Mouse (Mus musculus) lung, postnatal 14 days (tissue): ENCODE results near the gene Ebf1.

Source experiments
- DNase-seq: peaks from one replicate; pipeline ENCODE4 v3.0.0; 2021

Ebf1 gene

DNA sequence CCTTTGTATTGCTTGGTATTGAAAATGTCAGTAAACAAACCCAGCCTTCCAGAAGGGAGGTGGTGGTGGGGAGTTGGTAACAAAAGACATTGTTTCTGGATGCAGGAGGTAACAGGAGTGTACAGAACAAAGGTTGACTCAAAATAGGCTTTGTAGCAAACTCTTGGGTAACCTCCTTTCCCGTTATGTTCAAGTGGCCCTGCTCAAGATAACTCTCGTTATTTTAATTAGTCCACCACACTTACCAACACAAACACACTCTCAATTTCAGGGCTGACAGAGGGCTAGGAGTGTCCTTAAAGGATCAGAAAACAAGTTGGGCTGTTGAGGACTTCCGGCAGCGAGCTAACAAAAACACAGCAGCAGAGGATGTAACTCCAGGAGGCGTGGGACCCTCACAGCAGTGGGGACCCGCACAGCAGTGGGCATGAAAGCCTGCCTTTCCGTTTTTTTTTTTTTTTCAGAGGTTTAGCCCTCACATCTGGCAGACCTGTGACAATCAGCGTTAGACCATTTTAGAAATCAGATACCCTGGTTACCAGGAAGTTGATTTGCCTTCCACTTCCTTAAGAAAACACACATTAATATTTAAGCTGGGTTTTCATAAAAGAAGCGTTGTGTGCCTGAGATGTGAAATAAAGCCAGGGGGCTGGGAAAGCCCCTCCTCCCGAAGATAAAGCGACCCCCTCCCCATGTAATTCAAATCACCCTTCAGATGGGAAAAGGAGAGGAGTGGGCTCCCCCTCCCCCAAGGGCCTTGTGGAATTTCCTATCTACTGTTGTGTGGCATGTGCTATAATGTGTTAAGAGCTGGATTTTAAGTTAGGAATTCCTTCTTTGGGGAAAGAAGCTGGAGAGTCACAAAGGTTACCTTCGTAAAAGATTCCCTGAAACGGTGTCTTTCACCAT, 90.5 kb downstream of the Ebf1 start:
- no peak for DNase-seq

DNA sequence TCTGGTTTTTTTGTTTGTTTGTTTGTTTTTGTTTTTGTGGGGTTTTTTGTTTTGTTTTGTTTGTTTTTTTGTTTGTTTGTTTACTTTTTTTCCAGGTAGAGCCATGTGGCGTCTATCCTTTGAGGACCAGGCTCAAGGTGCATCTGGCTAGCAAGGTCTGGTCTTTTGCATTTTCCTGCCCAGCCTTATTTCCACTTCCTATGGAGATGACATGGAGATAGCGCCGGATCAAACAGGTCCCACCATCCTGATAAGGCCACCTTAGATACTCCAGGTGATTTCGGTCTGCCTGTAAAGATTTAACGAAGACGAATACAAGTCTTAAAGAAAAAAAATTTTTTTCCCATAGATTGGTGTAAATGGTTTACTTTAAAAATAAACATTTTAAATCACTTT, 91.2 kb downstream of the Ebf1 start:
- no peak for DNase-seq

DNA sequence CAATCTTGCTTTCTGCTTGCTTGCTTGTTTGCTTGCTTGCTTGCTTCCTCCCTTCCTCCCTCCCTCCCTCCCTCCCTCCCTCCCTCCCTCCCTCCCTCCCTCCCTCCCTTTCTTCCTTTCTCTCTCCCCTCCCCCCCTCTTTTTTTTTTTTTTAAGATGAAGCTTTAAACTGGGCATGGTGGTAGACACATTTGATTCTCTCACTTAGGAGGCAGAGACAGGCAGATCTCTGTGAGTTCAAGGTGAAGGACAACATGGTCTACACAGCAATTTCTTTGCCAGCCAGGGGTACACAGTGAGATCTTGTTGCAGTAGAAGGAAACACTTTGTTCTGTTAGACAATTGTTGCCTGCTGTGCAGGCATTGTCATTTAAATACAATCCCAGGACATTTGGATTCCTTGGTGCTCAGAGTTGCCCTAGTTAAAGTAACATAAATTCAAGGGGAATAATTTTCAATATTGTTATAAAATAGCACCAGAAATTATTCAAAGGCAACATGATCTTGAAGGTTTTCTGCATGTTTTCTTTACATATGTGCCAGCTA, 92.0 kb downstream of the Ebf1 start:
- DNase-seq, result no peak

DNA sequence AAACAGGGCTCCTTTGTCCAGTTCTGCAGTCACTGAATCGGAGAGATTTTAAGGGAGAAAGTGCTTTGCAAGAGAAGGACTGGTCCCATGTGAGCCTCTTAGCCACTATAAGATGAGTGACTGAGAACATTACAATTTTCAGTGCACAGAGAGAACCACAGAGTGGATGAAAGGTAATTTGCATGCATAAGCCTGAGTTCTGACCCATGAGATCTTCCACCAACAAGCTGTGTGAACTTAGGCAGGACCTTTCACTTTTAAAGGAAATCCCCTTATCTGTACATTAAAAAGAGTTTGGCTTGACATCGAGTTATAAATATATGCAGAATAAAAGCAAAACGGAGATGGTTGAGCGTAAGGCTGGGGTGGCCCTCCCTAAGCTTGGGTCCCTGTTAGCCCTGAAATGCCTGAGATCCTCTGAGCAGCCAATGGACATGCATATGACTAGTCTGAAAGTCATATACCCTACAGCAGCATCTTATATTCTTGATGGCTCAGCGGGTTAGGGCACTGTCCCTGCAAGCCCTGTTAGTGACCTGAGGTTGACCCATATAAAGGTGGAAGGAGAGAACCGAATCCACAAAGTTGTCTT, 92.8 kb downstream of the Ebf1 start:
- DNase-seq, result no peak

DNA sequence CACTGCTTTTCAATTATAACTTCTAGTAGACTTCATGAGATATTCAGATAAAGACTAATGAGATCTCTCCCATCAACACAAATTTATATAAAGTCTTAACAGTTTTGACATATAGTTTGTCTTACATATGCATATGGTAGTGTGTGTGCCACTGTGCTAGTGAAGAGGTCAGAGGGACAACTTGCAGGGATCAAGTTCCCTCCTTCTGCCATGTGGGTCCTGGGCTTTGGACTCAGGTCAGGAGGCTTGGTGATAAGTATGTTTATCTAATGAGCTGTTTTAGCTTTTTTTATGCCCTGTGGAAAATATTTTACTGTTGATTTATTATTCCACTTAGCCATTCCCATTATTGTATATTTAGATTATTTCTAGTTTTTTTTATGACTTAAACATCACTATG, 93.7 kb downstream of the Ebf1 start:
- no peak for DNase-seq

DNA sequence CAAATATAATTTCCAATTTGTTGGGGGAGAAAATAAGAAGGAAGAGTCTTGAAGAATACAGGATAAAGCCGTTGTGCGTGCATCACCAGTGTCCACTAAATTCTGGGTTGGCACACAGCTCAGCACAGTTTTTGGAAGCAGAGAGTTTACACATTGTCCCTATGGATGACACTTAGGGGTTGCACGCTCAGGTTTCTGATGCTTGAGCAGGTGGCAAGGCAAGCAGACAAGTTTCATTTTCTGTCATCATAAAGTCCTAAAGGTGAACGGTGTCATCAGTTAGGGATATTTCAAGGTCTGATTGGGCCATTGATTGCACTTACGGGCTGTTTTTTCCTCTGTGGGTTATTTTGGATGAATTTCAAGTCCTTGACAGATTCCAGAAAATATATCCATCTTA, 97.1 kb downstream of the Ebf1 start:
- DNase-seq, result no peak

DNA sequence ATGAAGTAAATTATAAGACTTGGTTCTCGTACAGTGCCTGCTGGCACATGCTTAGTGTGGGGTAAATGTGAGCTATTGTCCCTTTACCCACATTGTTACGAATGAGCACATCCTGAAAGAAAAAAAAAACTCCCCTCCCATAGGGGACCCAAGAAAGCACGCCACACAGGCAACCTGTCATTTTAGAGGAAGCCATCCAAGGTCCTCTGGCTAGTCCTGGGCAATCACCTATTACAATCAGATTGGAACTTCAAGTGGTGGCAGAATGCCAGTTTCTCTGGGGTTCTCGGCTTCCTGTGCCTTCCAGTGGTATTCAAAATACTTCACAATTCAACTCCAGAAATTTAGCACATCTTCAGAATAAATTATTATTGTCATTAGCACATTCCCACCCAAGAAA, 98.7 kb downstream of the Ebf1 start:
- DNase-seq, result no peak

DNA sequence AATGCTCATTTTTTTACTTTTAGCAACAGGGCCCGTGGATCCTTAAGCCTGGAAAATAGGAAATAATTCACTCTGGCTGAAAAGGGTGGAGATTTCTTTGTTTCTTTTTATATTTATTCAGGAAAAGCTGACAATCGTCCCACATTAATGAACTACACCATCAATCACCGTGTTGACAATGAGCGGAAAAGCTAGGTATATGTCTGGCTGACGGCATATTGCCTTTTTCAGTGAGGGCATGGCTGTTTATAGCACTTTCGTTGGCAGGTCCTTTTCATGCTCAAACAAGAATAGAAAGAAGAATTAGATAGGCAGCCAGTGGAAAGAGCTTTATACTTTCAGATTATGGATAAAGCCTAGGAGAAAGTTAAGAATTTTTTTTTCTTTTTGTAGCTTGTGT, 99.8 kb downstream of the Ebf1 start:
- no peak for DNase-seq

DNA sequence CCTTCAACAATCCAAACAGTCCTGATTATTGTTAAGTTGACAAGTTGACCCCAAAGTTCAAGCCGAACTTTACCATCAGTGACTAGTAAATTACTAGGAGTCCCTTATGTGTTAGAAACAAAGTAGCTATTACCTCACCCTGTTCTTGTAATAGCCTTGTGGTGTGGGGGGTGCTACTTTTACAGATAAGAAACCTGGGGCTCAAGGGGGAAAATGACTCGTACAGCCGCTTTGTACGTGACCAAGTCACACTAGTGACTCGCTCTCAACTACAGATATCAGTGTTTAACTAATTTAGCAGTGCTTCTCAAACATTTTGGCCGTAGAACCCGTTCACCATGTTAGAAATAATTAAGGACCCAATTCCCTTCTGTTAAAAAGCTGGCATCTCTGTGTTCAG, 100.5 kb downstream of the Ebf1 start:
- no peak for DNase-seq

DNA sequence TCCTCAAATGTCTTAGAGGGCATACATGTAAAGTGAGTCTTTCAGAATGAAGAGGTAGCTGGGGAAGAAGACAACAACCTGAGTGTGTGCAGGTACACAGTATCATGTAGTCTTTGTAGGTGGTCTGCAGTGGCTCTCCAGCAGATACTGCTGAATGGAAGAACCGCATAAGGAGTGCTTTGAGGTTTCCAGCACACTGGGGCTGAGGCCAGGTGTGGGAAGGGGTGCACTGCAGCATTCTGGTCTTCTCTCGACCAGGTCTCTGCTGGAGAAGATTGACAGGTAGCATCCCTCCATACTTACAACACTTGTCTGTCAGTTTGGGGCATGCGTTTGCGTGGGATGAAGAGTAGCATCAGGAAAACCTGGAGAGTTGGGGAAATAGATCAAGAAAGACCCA, 104.9 kb downstream of the Ebf1 start:
- no peak for DNase-seq

DNA sequence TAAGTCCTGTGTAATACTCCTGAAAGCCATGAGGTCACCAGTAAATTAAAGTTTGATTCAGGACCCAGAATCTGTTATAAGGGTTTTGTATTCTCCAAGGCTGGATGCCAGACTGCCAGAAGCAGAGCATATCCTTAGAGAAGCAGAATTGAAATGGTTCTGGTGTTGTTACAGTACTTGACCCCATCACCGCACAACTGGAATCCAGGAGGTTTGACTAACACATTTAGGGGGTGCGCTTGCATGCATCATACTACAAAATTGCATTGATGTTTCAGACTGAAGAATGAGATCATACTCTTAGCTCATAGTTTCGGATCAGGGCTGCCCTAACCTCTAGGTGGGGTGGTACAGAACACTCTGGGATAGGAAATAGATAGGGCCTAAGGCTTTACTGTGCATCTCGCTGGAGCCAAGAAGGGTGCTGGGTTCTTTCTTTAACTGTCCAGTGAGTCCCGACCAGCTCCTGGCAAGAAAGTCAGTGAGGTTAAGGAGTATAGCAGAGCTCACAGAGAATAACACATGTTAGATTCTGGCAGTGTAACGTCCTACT, 106.9 kb downstream of the Ebf1 start:
- no peak for DNase-seq

DNA sequence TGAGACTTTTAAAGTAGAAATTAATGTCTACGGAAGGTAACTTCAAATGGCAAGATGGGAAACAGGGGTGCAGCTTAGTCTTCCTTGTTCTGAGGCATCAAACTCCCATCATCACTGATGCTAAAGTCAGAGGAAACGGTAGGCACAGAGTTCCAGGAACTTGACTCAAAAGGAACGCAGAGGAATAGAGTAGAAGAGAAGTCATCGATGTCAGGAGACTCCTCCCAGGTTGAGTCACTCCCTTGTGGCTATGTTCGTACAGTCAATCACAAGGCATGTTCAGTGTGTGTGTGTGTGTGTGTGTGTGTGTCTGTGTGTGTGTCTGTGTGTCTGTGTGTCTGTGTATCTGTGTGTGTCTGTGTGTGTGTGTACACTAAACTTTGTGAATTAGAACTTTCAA, 108.6 kb downstream of the Ebf1 start:
- no peak for DNase-seq

DNA sequence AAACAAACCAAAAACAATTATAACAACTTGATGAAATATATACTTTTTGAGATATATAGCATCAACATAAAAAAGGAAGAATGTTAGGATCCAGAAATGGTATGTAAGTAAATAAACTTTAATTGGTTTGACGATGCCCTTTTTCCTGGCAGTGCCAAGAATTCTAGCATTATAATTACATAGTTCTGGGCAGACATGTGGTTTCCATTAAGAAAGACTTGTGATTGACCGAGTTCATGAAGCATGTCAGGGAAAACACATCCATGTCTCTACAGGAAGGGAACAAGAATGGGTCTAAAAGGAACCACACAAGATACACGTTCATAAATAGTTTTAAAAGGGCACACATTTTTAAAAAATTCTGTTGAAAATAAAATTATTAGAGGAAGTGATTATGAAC, 110.3 kb downstream of the Ebf1 start:
- DNase-seq, result no peak

DNA sequence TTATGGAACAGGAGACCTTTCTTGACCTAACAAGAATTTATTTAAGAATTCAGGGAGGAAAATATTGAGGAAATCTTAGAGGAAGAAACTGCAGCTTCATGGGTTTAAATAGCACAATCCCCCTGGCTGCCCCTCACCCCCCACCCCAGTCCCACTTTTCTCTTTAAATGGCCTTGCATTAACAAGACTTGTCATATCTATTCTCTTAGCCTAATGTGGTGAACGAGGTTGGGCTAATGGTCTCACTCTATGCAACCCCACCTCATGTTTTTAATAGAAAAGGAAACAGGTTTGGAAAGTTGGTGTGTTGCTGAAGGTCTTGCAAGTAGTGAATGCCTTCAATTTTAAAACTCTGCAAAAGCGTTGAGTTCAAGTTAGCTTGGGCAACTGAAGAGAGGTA, 110.7 kb downstream of the Ebf1 start:
- DNase-seq, result no peak

DNA sequence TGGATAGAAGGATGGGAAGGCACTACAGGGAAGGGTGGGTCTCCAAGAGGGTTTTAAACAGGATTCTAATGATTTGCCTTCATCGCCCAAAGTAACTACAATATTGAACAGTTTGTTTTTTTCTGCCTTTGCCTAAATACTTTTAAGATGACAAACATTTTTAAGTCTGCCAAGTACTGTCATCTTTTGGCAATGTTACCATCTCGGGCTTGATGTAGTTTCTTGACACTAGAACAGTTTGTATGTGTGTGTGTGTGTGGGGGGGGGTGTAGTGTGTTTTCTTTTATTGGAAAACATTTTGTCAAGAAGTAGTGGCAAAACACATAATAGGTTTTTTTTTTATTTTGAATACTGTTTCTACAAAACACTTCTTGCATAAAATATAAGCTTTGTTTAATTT, 111.2 kb downstream of the Ebf1 start:
- DNase-seq, result no peak

DNA sequence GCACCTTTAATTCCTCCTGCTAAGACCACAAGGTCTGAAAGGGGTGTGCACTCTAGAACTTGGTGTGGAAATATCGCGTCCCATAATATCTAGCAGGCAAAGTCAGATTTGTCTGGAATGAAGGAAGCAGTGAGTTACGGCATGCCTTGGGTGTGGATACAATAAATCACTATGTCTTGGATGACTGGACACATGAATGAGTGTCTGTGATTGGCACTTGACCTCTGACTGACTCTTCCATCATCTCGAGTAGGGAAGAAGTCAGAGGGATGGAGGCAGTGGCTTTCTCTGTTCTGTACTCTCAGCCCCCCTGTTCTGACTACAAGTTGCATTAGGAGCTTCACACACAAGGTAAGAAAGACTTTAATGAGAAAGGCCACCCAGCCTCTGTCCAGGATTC, 112.8 kb downstream of the Ebf1 start:
- DNase-seq, result no peak

DNA sequence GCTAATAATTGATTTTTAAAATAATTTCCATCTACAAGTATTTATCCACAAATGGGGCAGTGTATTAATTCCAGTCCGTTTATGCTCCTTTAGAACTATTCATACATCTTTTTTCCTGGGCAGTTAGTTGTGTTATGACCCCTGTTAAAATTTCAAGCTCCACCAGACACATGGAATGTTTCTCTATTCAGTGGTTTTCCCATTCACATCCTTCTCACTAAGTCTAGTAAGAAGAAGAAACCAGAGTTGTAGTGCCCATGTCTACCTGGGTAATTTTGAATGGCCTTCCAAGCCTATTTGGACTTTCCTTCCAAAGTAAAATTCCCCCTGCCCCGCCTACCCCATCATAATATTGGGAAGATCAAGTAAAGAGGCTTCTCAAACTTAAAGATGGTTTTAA, 114.6 kb downstream of the Ebf1 start:
- DNase-seq, result no peak

DNA sequence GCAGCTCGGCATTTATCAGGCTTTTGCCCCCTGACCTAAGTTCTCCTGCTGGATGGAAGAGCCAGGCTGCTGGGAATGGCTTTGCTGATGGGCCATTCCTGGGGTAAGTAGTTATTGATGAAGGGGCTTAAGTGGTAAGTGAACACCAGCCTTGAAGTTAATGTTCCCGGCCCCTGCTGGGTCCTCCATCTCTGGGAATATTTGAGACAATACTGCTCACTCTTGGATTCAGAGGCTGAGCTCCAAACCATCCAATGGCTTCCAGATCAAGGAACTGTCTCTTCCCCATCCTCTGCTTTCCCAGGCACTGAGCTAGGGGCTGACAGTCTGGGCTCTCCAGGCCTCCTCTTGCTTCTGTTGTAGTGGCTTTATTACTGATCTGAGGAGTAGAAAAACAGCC, 116.2 kb downstream of the Ebf1 start:
- no peak for DNase-seq

DNA sequence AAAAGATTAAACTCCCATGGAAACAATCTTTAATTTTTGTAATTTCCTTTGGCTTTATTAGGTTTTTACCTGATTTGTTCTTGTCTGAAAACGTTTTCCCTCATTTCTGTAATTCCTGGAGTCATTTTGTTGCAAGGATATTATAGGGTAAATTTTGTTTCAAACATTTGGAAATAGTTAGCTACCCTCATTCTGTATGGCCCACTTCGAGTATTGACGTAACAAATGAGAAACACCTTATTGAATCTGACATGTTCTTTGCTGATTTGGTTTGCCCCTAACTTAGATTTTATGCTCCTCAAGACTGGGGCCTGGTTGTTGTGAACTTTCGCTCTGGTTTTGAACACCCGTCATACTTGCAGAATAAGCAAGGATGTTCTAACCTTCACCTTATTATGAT, 120.9 kb downstream of the Ebf1 start:
- no peak for DNase-seq

DNA sequence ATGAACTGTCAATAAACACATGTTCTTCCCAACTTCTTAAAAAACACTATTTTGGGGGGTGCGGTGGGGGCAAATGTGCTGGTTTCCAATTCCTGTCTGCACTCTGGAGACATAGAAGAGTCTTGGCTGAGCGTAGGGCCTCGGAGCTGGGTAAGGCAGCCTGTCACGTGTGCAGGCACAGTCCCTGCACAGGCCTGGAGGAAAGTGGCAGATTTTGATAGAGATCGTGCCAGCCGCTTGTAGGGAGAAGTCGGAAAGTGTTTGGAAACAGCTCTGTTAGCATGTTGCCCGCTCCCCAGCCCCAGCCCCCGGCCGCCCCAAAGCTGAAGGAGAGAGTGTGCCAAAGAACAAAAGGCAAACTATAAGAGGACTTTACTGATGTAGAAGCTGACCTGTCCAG, 121.7 kb downstream of the Ebf1 start:
- no peak for DNase-seq

DNA sequence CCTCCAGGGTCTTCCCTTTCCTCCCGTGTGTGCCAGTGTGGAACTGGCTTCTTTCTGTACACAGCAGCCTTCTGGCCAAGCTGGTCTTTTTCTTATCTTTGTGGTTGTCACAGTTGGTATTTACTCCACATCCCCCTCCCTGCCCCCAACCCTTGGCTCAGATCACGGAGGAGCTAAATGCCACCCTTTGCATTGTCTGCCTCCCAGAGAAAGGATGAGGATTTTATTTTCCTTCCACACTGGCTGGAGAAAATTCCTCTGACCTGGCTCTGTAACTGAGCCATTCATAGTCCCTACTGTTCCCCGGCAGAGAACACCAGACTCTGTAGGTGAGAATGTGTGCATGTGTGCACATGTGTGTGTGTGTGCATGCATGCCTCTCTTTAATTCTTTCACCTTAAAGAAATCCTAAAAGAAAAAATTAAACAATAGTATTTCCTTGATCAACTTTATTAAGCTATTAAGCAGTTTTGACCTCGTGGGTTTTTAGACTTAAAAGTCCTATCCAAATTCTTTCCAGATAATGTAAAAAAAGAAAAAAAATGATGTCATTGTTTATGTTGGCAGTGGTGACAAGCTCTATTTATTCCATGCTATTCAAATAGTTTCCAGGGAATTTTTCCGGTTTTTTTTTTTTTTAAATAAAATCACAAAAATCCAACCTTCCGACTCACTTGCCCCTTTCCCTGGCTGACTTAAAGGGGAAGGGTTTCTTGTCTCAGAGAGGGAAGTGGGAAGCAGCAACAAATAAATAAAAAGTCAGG, 123.3 kb downstream of the Ebf1 start:
- DNase-seq, result no peak

DNA sequence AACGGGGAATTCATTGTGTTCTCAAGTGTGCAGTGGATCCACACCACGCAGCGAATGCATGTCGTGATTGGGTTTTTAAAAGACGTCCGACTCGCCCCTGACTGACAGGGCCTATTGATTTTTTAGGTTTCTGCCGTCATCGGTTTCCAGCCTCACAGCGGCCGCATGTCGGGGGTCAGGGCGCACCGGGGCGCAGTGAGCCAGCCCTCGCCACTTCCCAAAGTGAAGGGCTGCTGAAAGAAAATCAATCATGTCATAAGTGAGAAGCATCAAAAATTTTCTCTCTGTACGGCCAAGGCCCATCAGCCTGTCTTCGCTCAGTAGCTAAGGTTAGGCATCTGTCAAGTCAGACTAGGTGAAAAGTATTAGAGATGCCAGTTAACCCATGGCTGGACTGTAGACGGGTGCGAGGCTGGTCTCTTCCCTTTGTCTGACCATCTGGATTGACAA, 124.0 kb downstream of the Ebf1 start:
- no peak for DNase-seq

DNA sequence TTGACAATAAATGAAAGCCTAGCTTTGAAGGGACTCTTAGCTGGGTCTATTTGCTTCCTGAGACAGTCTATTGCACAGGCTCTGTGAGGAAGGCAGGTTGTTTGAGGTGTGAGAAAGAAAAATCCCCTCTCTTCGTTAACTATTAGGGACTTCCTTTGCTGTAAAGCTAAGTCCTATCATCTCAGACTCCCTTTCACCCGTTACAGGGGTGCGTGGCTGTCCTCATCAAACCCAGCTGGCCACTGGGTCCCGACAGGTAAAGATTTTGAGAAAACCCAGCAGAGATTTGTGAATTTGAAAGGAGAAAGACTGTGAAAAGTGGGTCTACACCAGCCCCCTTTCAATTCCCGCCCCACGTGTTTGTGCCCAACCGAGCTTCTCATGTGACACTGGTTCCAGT, 127.3 kb downstream of the Ebf1 start:
- DNase-seq, result no peak
